Mouse (Mus musculus) E14TG2a.4 (cell line): ENCODE data around the gene Gm8720.
"Not testable (repeated sequence)": the region's sequence is repeated elsewhere in the genome, so short reads cannot be mapped to it uniquely, and the experiment has no call there.

ENCODE experiments used
- CTCF ChIP-seq: conservative IDR thresholded peaks from 2 replicates; pipeline ENCODE4 v1.5.1; 2014; ENCODE audit warnings: low read length
- POU5F1 ChIP-seq: IDR thresholded peaks from 2 replicates; pipeline ENCODE4 v1.6.1; 2014; ENCODE audit warnings: low read length, borderline replicate concordance

DNA sequence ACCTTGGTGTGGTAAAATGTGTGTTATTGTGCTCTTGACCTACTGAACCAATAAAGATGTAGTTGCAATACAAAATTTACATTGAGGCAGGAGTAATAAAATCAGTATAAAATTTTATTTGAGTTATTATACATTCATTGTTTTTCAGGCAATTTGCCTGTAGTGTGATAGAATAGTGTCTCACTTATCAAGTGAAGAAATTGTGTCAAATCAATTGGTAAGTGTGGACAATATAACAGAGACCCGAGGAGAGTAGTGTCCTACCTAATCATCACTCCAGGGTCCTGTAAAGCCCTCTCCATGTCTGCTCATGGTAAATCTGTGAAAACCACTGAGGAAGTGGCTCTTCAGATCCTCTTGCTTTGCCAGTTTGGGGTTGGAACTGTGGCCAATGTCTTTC is 12.0 kb downstream of the Gm8720 start, which contains the start of gene Vmn1r163:
- not testable (repeated sequence) for TF ChIP-seq CTCF, POU5F1
